Mouse (Mus musculus): ENCODE results near the gene Ret.

DNA sequence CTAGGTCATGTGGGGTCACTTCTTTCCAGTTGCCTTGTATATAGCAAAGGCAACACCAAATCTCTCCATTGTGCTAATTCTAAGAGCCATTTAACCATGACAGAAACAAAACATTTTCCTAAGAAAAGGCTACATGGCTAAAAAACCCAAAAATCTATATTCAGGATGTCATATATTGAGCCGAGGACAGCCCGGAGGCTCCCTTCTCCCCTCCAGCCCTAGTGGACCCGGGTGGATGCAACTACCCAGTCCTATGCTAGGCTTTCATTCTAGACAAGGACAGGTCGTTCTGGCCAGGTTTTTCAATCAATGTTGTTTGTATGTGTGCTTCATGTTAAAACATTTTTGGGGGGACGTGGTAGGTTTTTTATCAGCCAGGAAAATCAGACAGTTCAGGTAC is 44.4 kb downstream of the Ret start:
- TF ChIP-seq CTCF (IDR thresholded peaks at IDR 0.05 in 2 of 3, conservative IDR thresholded peaks at IDR 0.05 in 1 of 3; ENCODE audit: control insufficient read depth in 1 of 3, insufficient read depth in 1 of 3, low read depth in 2 of 3, low read length in 3 of 3, poor library complexity in 1 of 3, severe bottlenecking in 1 of 3) (no peak), SMC3 (IDR thresholded peaks at IDR 0.05; ENCODE audit: low read depth, low read length) (no peak), POLR2A (IDR thresholded peaks at IDR 0.05; ENCODE audit: control insufficient read depth in 1 of 2, insufficient read depth in 1 of 2, low read depth in 1 of 2, low read length in 2 of 2, poor library complexity in 1 of 2) (no peak), EP300 (IDR thresholded peaks at IDR 0.05; ENCODE audit: low read depth in 1 of 2, low read length in 2 of 2) (no peak), USF2 (IDR thresholded peaks at IDR 0.05; ENCODE audit: borderline replicate concordance in 1 of 2, insufficient read depth in 1 of 2, low read depth in 1 of 2, low read length in 2 of 2) (no peak), GATA1 (IDR thresholded peaks at IDR 0.05; ENCODE audit: low read depth, low read length) (no peak), GABPA (IDR thresholded peaks at IDR 0.05; ENCODE audit: low read depth, low read length) (no peak), NRF1 (IDR thresholded peaks at IDR 0.05; ENCODE audit: insufficient read depth, low read depth, low read length, poor library complexity, severe bottlenecking) (no peak), MEF2A (IDR thresholded peaks at IDR 0.05; ENCODE audit: extremely low read depth, insufficient replicate concordance, low read depth, low read length, poor library complexity, severe bottlenecking) (no peak), MAZ (IDR thresholded peaks at IDR 0.05; ENCODE audit: low read depth, low read length) (no peak), ZNF384 (IDR thresholded peaks at IDR 0.05; ENCODE audit: low read depth, low read length) (no peak), MAX (IDR thresholded peaks at IDR 0.05; ENCODE audit: low read length) (no peak), KAT2A (conservative IDR thresholded peaks at IDR 0.05; ENCODE audit: low read depth, low read length) (no peak)
